Mouse (Mus musculus): ENCODE data around the gene M1ap.

GRCm38 (mm10) chr6:83006114-83006513, 59.4 kb downstream of the M1ap start:
- TF ChIP-seq CHD2 (IDR thresholded peaks at IDR 0.05; ENCODE audit: low read depth, low read length) (no peak), ZNF384 (IDR thresholded peaks at IDR 0.05; ENCODE audit: low read depth, low read length) (no peak)

Data from ES-E14 (cell line).